Mouse (Mus musculus) CH12.LX (cell line): Measurements from ENCODE around the gene Dab1. TPM values are rescaled to one million over a fixed set of nuclear protein-coding genes. Genes with fewer than 3 reads are reported as not detected.

Source experiments
- DNase-seq: peaks from one replicate; pipeline ENCODE4 v3.0.0-alpha.2; 2013; ENCODE audit errors: extremely low read depth
- H3K27ac ChIP-seq: 2 replicates; pipeline ENCODE4 v1.5.1; 2012; ENCODE audit warnings: low read depth, mild to moderate bottlenecking, control low read depth, moderate library complexity; ENCODE audit not compliant: insufficient read depth
- H3K27me3 ChIP-seq: replicated peaks from 2 replicates; pipeline ENCODE3; 2012; ENCODE audit warnings: inconsistent platforms
- H3K36me3 ChIP-seq, 2 experiments: replicated peaks in 1 of 2; 2 replicates each; pipeline versions ENCODE3 to v1.6.1; 2012; ENCODE audit warnings: inconsistent platforms in 1 of 2, low read length in 1 of 2, mild to moderate bottlenecking in 1 of 2, mixed read lengths in 1 of 2, moderate library complexity in 1 of 2; ENCODE audit not compliant: control insufficient read depth in 1 of 2, insufficient read depth in 1 of 2
- H3K4me1 ChIP-seq, 2 experiments: 2 replicates each; pipeline ENCODE4 v1.6.1; 2012; ENCODE audit warnings: inconsistent platforms in 1 of 2, moderate library complexity in 1 of 2; ENCODE audit not compliant: insufficient read depth in 2 of 2, control insufficient read depth in 1 of 2
- H3K4me2 ChIP-seq: 2 replicates; pipeline ENCODE4 v1.6.1; 2012; ENCODE audit warnings: low read depth, mild to moderate bottlenecking, control low read depth; ENCODE audit not compliant: poor library complexity, insufficient read depth, severe bottlenecking
- H3K4me3 ChIP-seq, 3 experiments: fragments of 150-350 bp in 1 of 3; sonication (generic) in 1 of 3; replicated peaks in 1 of 3; 2 replicates each; pipeline versions ENCODE3 to v1.5.1; 2011 to 2012; ENCODE audit warnings: low read depth in 2 of 3, low read length in 2 of 3, mild to moderate bottlenecking in 2 of 3, moderate library complexity in 2 of 3, control low read depth in 1 of 3, improper control_type of control experiment in 1 of 3, inconsistent platforms in 1 of 3, mixed read lengths in 1 of 3; ENCODE audit not compliant: poor library complexity in 1 of 3
- H3K79me2 ChIP-seq: replicated peaks from 2 replicates; pipeline ENCODE4 v1.6.1; 2012; ENCODE audit warnings: mild to moderate bottlenecking, moderate library complexity; ENCODE audit not compliant: control insufficient read depth, poor library complexity, insufficient read depth, severe bottlenecking; ENCODE audit errors: extremely low read depth
- H3K9ac ChIP-seq: 2 replicates; pipeline ENCODE4 v1.6.1; 2012; ENCODE audit warnings: low read depth, mild to moderate bottlenecking, control low read depth, moderate library complexity; ENCODE audit not compliant: insufficient read depth
- H3K9me3 ChIP-seq: replicated peaks from 2 replicates; pipeline ENCODE3; 2012; ENCODE audit warnings: low read length, inconsistent platforms, mixed read lengths
- CHD1 ChIP-seq: IDR thresholded peaks from 2 replicates; pipeline ENCODE4 v1.6.1; 2012; ENCODE audit warnings: low read depth, low read length, improper control_type of control experiment, inconsistent platforms
- CHD2 ChIP-seq: IDR thresholded peaks from 2 replicates; pipeline ENCODE4 v1.6.1; 2011; ENCODE audit warnings: low read length, improper control_type of control experiment
- CTCF ChIP-seq, 2 experiments: IDR thresholded peaks in 1 of 2; conservative IDR thresholded peaks in 1 of 2; 2 replicates each; pipeline ENCODE4 v1.5.1; 2011 to 2012; ENCODE audit warnings: low read depth in 2 of 2, low read length in 2 of 2, improper control_type of control experiment in 1 of 2, inconsistent platforms in 1 of 2, mild to moderate bottlenecking in 1 of 2, moderate library complexity in 1 of 2
- E2F4 ChIP-seq: IDR thresholded peaks from 2 replicates; pipeline ENCODE4 v1.6.1; 2011; ENCODE audit warnings: low read depth, low read length, improper control_type of control experiment; ENCODE audit not compliant: insufficient replicate concordance
- EP300 ChIP-seq: IDR thresholded peaks from 2 replicates; pipeline ENCODE4 v1.6.1; 2011; ENCODE audit warnings: low read length, improper control_type of control experiment
- GABPA ChIP-seq: IDR thresholded peaks from 2 replicates; pipeline ENCODE4 v1.6.1; 2012; ENCODE audit warnings: low read depth, low read length, improper control_type of control experiment, inconsistent platforms; ENCODE audit not compliant: insufficient replicate concordance
- JUND ChIP-seq: conservative IDR thresholded peaks from 2 replicates; pipeline ENCODE4 v1.6.1; 2011; ENCODE audit warnings: low read depth, low read length, improper control_type of control experiment
- KAT2A ChIP-seq: IDR thresholded peaks from 2 replicates; pipeline ENCODE4 v1.6.1; 2012; ENCODE audit warnings: low read length, improper control_type of control experiment, inconsistent platforms; ENCODE audit not compliant: insufficient replicate concordance
- MAZ ChIP-seq: IDR thresholded peaks from 2 replicates; pipeline ENCODE4 v1.6.1; 2012; ENCODE audit warnings: low read depth, mild to moderate bottlenecking, inconsistent platforms, low read length, improper control_type of control experiment, moderate library complexity
- MEF2A ChIP-seq: IDR thresholded peaks from 2 replicates; pipeline ENCODE4 v1.6.1; 2014; ENCODE audit warnings: low read depth, mild to moderate bottlenecking, inconsistent platforms, low read length, improper control_type of control experiment, borderline replicate concordance
- NELFE ChIP-seq: IDR thresholded peaks from 2 replicates; pipeline ENCODE4 v1.6.1; 2011; ENCODE audit warnings: low read depth, low read length, improper control_type of control experiment
- POLR2A ChIP-seq: IDR thresholded peaks from 2 replicates; pipeline ENCODE4 v1.6.1; 2011; ENCODE audit warnings: low read depth, mild to moderate bottlenecking, improper control_type of control experiment, low read length
- RCOR1 ChIP-seq: conservative IDR thresholded peaks from 2 replicates; pipeline ENCODE4 v1.6.1; 2012; ENCODE audit warnings: low read depth, mild to moderate bottlenecking, inconsistent platforms, low read length, improper control_type of control experiment
- UBTF ChIP-seq: IDR thresholded peaks from 2 replicates; pipeline ENCODE4 v1.6.1; 2012; ENCODE audit warnings: low read depth, mild to moderate bottlenecking, inconsistent platforms, low read length, improper control_type of control experiment, moderate library complexity
- USF1 ChIP-seq: IDR thresholded peaks from 2 replicates; pipeline ENCODE4 v1.6.1; 2014; ENCODE audit warnings: low read depth, mild to moderate bottlenecking, inconsistent platforms, low read length, improper control_type of control experiment
- USF2 ChIP-seq: conservative IDR thresholded peaks from 2 replicates; pipeline ENCODE4 v1.6.1; 2011; ENCODE audit warnings: low read depth, low read length, improper control_type of control experiment
- ZC3H11A ChIP-seq: IDR thresholded peaks from 2 replicates; pipeline ENCODE4 v1.6.1; 2012; ENCODE audit warnings: low read depth, mild to moderate bottlenecking, inconsistent platforms, low read length, improper control_type of control experiment
- ZKSCAN1 ChIP-seq: IDR thresholded peaks from 2 replicates; pipeline ENCODE4 v1.6.1; 2012; ENCODE audit warnings: low read depth, inconsistent platforms, low read length, improper control_type of control experiment, borderline replicate concordance
- ZNF384 ChIP-seq: IDR thresholded peaks from 2 replicates; pipeline ENCODE4 v1.6.1; 2012; ENCODE audit warnings: low read depth, low read length, improper control_type of control experiment, inconsistent platforms
- dilution Hi-C: fragments of 300-500 bp; cut with MboI; formaldehyde crosslinking; loops from 2 replicates; pipeline ENCODE4 v1.14.3; 2020; ENCODE audit warnings: low sequenced_read_pairs; ENCODE audit not compliant: extremely low pct_unique_long_range_greater_than_20kb, extremely low pct_ligation_motif_present
- in situ Hi-C: fragments of 300-500 bp; cut with MboI; formaldehyde crosslinking; loops from 3 replicates; pipeline ENCODE4 v1.14.3; 2019; ENCODE audit warnings: low sequenced_read_pairs, low pct_ligation_motif_present, low pct_unique_long_range_greater_than_20kb, mixed read lengths
- polyA plus RNA-seq: library from polyadenylated mRNA; unstranded; fragments of >175 nt; gene quantifications from 2 replicates; pipeline ENCODE4 v1.2.1, GENCODE M21; 2012; ENCODE audit warnings: low read depth; ENCODE audit not compliant: insufficient read length
- total RNA-seq, 2 experiments: library from RNA; depleted of rRNA; stranded (reverse); fragments of 300-350 nt in 1 of 2; fragments of >200 nt in 1 of 2; gene quantifications; 2 replicates each; pipeline ENCODE4 v1.2.3; 2012 to 2014

The Dab1 gene
- total and polyA plus RNA-seq, 3 experiments = not detected

DNA sequence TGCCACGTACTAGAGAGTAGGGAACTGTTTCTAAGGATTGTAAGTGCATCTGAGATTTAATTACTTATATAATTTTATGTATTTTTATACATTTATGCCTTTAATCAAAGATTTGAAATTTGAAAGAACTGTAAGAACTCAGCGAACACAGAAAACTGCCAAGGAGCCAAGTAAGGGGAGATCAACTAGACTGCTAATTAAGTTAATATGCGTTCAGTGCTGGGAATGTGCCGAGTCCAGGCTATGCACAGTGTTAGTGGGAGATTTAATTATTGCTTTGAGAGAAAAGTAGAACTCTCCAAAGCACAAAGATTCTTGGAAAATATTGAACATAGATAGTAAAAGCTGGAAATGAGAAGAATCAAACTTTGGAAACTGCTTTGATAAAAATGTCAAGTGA lies 567.2 kb downstream of the Dab1 start:
- no peaks in the 10 kb centered on the region for H3K79me2 ChIP-seq
- H3K27ac ChIP-seq = no peak overlapping the region
- H3K4me1 ChIP-seq = no peaks in the 10 kb centered on the region
- in situ Hi-C loops (no loop called here), dilution Hi-C loops (no loop called here)
- no peaks in the 10 kb centered on the region for H3K27me3 ChIP-seq
- no peaks in the 10 kb centered on the region for H3K36me3 ChIP-seq
- H3K4me2 ChIP-seq = no peak overlapping the region
- DNase-seq = no peak
- H3K4me3 ChIP-seq = no peak overlapping the region
- H3K9ac ChIP-seq = no peak overlapping the region
- TF ChIP-seq USF2 = no peak
- TF ChIP-seq POLR2A = no peak
- TF ChIP-seq NELFE = no peak
- H3K9me3 ChIP-seq = peaks cover 70% of the 10 kb centered on the region

DNA sequence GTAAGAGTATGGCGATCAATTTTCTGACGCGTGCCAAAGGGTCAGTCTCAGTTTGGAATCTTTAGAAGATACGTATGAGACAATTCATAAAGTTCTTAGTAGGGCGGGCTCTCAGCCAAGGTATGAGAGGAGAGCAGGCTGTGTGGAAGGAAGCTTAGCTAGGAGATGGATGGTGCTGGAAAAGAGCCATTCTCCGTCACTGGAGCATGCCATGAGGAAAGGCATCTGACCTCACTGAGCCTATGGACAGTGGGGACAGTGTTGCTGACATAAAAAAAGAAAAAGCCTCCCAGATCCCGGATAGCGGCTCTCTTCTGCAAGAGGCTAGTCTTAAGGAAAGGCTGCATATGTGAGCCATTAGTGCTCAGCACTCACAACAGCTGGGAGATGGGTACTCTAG lies 579.5 kb downstream of the Dab1 start:
- no peak overlapping the region for H3K9ac ChIP-seq
- in situ Hi-C loops (no loop called here), dilution Hi-C loops (no loop called here)
- no peaks in the 10 kb centered on the region for H3K4me1 ChIP-seq
- H3K79me2 ChIP-seq = no peaks in the 10 kb centered on the region
- no peak for TF ChIP-seq UBTF
- TF ChIP-seq CHD1 = no peak
- TF ChIP-seq ZC3H11A = no peak
- DNase-seq = no peak
- H3K27me3 ChIP-seq = no peaks in the 10 kb centered on the region
- peaks cover 74% of the 10 kb centered on the region for H3K9me3 ChIP-seq
- no peaks in the 10 kb centered on the region for H3K36me3 ChIP-seq
- no peak overlapping the region for H3K4me2 ChIP-seq
- no peak overlapping the region for H3K27ac ChIP-seq
- H3K4me3 ChIP-seq = no peak overlapping the region

GRCm38 (mm10) chr4:104201686-104202085 lies 582.5 kb downstream of the Dab1 start:
- H3K4me3 ChIP-seq = no peak overlapping the region
- DNase-seq = no peak
- no peak for TF ChIP-seq EP300
- TF ChIP-seq CHD2 = no peak
- no peak overlapping the region for H3K4me2 ChIP-seq
- no peaks in the 10 kb centered on the region for H3K36me3 ChIP-seq
- no peaks in the 10 kb centered on the region for H3K79me2 ChIP-seq
- no peaks in the 10 kb centered on the region for H3K4me1 ChIP-seq
- in situ Hi-C loops (no loop called here), dilution Hi-C loops (no loop called here)
- H3K9me3 ChIP-seq = peaks cover 67% of the 10 kb centered on the region
- no peak overlapping the region for H3K27ac ChIP-seq
- no peak overlapping the region for H3K9ac ChIP-seq
- H3K27me3 ChIP-seq = no peaks in the 10 kb centered on the region

- Histone ChIP-seq H3K27me3 (no peaks in the 10 kb centered on the region), H3K27ac (no peak overlapping the region), H3K9me3 (peaks cover 64% of the 10 kb centered on the region), H3K79me2 (no peaks in the 10 kb centered on the region), H3K36me3 (no peaks in the 10 kb centered on the region), H3K4me2 (no peak overlapping the region), H3K9ac (no peak overlapping the region), H3K4me1 (no peaks in the 10 kb centered on the region), H3K4me3 (no peak overlapping the region)
- DNase-seq = no peak
- in situ Hi-C loops (no loop called here), dilution Hi-C loops (no loop called here)
- TF ChIP-seq USF1 (no peak), MAZ (no peak), GABPA (no peak), MEF2A (no peak), RCOR1 (no peak), CTCF (conservative IDR thresholded peaks at IDR 0.05 in 1 of 2, IDR thresholded peaks at IDR 0.05 in 1 of 2; ENCODE audit: low read depth in 2 of 2, low read length in 2 of 2) (no peak), ZKSCAN1 (no peak), E2F4 (no peak), JUND (no peak), KAT2A (no peak), ZNF384 (no peak)
Observed at GRCm38 (mm10) chr4:104204047-104204446, 584.9 kb downstream of the Dab1 start.
